ENCODE assay signal across 8 mouse cellular contexts in genomic region chr11:78499004-78499403, GRCm38 (mm10). TPM values are rescaled to one million over a fixed set of nuclear protein-coding genes. Genes with fewer than 3 reads are reported as not detected.
DNase-seq lines count a peak whose midpoint lies in the region; ATAC-seq and TF ChIP-seq lines count a peak whose summit lies in the region.

TSS of gene Vtn (plus strand) at chr11:78499091.

- peak within 1 kb of the TSS; percentile 98 for H3K4me2 ChIP-seq in intestine, embryonic 15.5 days (replicated peaks)
- peak within 1 kb of the TSS; percentile 96 for H3K4me2 ChIP-seq in midbrain, embryonic 11.5 days

- peaks cover 50% of the 10 kb centered on the region for H3K27me3 ChIP-seq in G1E (ENCODE audit: insufficient read depth, low read length)
- peaks cover 23% of the 10 kb centered on the region for H3K27me3 ChIP-seq in intestine, embryonic 15.5 days (replicated peaks)
- peaks cover 8% of the 10 kb centered on the region for H3K27me3 ChIP-seq in midbrain, embryonic 11.5 days (ENCODE audit: control insufficient read depth, insufficient read depth, low read length)

- no peak within 1 kb of the TSS for H3K9ac ChIP-seq in intestine, embryonic 15.5 days
- peak within 1 kb of the TSS; percentile 78 for H3K9ac ChIP-seq in midbrain, embryonic 11.5 days (ENCODE audit: low read length)

- H3K36me3 ChIP-seq in G1E (replicated peaks): peaks cover 7% of the 10 kb centered on the region
- H3K36me3 ChIP-seq in intestine, embryonic 15.5 days: no peaks in the 10 kb centered on the region
- H3K36me3 ChIP-seq in midbrain, embryonic 11.5 days (ENCODE audit: control insufficient read depth, insufficient read depth, low read length): no peaks in the 10 kb centered on the region

- no peaks in the 10 kb centered on the region for H3K9me3 ChIP-seq in G1E (replicated peaks)
- no peaks in the 10 kb centered on the region for H3K9me3 ChIP-seq in intestine, embryonic 15.5 days
- no peaks in the 10 kb centered on the region for H3K9me3 ChIP-seq in midbrain, embryonic 11.5 days (ENCODE audit: control insufficient read depth, low read length)

- H3K4me1 ChIP-seq in G1E (ENCODE audit: insufficient read depth, low read depth, low read length): peaks cover 21% of the 10 kb centered on the region
- peaks cover 10% of the 10 kb centered on the region; the same call in 1 of the 2 replicates for H3K4me1 ChIP-seq in intestine, embryonic 15.5 days (replicated peaks)
- peaks cover 27% of the 10 kb centered on the region for H3K4me1 ChIP-seq in midbrain, embryonic 11.5 days (ENCODE audit: control insufficient read depth, insufficient read depth, low read length)

- peak within 1 kb of the TSS; percentile 64; the same call in 1 of the 2 replicates for H3K4me3 ChIP-seq in G1E (ENCODE audit: low read depth, low read length)
- H3K4me3 ChIP-seq in intestine, embryonic 15.5 days (replicated peaks): peak within 1 kb of the TSS; percentile 50
- peak within 1 kb of the TSS; percentile 74 for H3K4me3 ChIP-seq in midbrain, embryonic 11.5 days (ENCODE audit: low read depth, low read length)

- no peak within 1 kb of the TSS for H3K27ac ChIP-seq in intestine, embryonic 15.5 days
- H3K27ac ChIP-seq in midbrain, embryonic 11.5 days (ENCODE audit: low read depth, low read length): peak within 1 kb of the TSS; percentile 79

- TF ChIP-seq CTCF in G1E (IDR thresholded peaks at IDR 0.05; ENCODE audit: low read depth, low read length): no peak

- no peak for ATAC-seq in G1E (ENCODE audit: extremely low read depth, insufficient number of reproducible peaks, low FRiP score, poor library complexity, severe bottlenecking)
- ATAC-seq in intestine, embryonic 15.5 days: no peak
- ATAC-seq in midbrain, embryonic 11.5 days (ENCODE audit: low FRiP score): no peak
- ATAC-seq in inflammation-experienced regulatory T-cells, adult 6 months: no peak

- WGBS in intestine, embryonic 15.5 days: 59% methylated on average over 7 of the region's 7 CpGs
- 35% methylated on average over 7 of the region's 7 CpGs for WGBS in midbrain, embryonic 11.5 days

- intact Hi-C loops in gastrocnemius, postnatal 14 days (cut with DNase I; ENCODE audit: low total_unique reads): no loop called here

- peak; percentile 26 for DNase-seq in embryo, embryonic 10 days (ENCODE audit: low spot score)
- no peak for DNase-seq in embryo, embryonic 9.5 days (ENCODE audit: extremely low spot score)
- DNase-seq in G1E (ENCODE audit: low spot score): no peak
- peak; percentile 66 for DNase-seq in gastrocnemius, postnatal 14 days
- DNase-seq in midbrain, embryonic 11.5 days (ENCODE audit: low spot score, missing footprints): peak; percentile 91
- DNase-seq in thymus, postnatal 4 days: no peak

RNA-seq across cellular contexts. Expression of gene Vtn, which starts in this region (rescaled TPM):
- total RNA-seq in G1E (2014; fragmentation: Nextera tagmentation) (not detected in 2 replicates), G1E (2017) (not detected in 2 replicates)
- not detected in 2 replicates for polyA plus RNA-seq in G1E (2012)
- total RNA-seq in gastrocnemius, postnatal 14 days (2021): 10 to 100 TPM; 24.3 to 31.5 TPM
- polyA plus RNA-seq in intestine, embryonic 15.5 days (2015; fragmentation: Nextera tagmentation; extraction: Ambion mirVana): 22.4 and 34.2 TPM in 2 replicates
- polyA plus RNA-seq in midbrain, embryonic 11.5 days (2014; fragmentation: Nextera tagmentation; extraction: Ambion mirVana): 145 and 151 TPM in 2 replicates
- polyA plus RNA-seq in inflammation-experienced regulatory T-cells, adult 6 months (2017; shearing (Covaris generic)): not detected

Comparison
In these comparisons a context has a peak if more than half of its experiments do, and no peak if none do; other contexts are left out.
1. RNA of gene Vtn (total RNA-seq): 24.3 to 31.5 TPM in gastrocnemius, postnatal 14 days; not detected in G1E; every median in the first group is over 10 times any median in the second.
2. RNA of gene Vtn (polyA plus RNA-seq): 145 to 151 TPM in midbrain, embryonic 11.5 days and 22.4 to 34.2 TPM in intestine, embryonic 15.5 days; not detected in G1E and not detected in inflammation-experienced regulatory T-cells, adult 6 months; every median in the first group is over 10 times any median in the second.
3. DNase-seq: peak in embryo, embryonic 10 days (single experiment), gastrocnemius, postnatal 14 days (single experiment) and midbrain, embryonic 11.5 days (single experiment); none in embryo, embryonic 9.5 days (single experiment), G1E (single experiment) and thymus, postnatal 4 days (single experiment).
4. Peak in every context shown above with its lines, with median percentiles within 50 percentile points of each other: H3K4me3 ChIP-seq.